Mouse (Mus musculus): Measurements from ENCODE around the gene Cds1. TPM values are rescaled to one million over a fixed set of nuclear protein-coding genes. Genes with fewer than 3 reads are reported as not detected.

Cds1 gene
- polyA plus RNA-seq, 1 experiment from 2014 or later, result 8.6 TPM

GRCm38 (mm10) chr5:101866722-101867121 is 101.8 kb downstream of the Cds1 start:
- Histone ChIP-seq H3K27ac (no peak overlapping the region), H3K9ac (no peak overlapping the region), H3K4me3 (replicated peaks; ENCODE audit: low read length) (no peak overlapping the region), H3K4me1 (replicated peaks; ENCODE audit: control insufficient read depth, insufficient read depth, low read length) (no peaks in the 10 kb centered on the region), H3K36me3 (replicated peaks; ENCODE audit: control insufficient read depth, insufficient read depth) (peaks cover 100% of the 10 kb centered on the region), H3K27me3 (ENCODE audit: control insufficient read depth, insufficient read depth, low read length) (no peaks in the 10 kb centered on the region), H3K4me2 (replicated peaks) (no peak overlapping the region), H3K9me3 (ENCODE audit: control insufficient read depth, low read length) (no peaks in the 10 kb centered on the region)
- ATAC-seq (ENCODE audit: low FRiP score), result no peak
- 83% methylated on average over 2 of the region's 2 CpGs for WGBS
- no peak for DNase-seq (ENCODE audit: low spot score)

Other genes starting within 250 kb of the Cds1 start
- 8.0 and 8.9 TPM in 2 replicates for gene Nkx6-1, start 100.1 kb upstream of the Cds1 start, polyA plus RNA-seq (2014; fragmentation: Nextera tagmentation; extraction: Ambion mirVana)

All from hindbrain, embryonic 14.5 days (tissue).